Mouse (Mus musculus): ENCODE measurements around the gene Lyl1.

GRCm38 (mm10) chr8:84682257-84682656 lies 19.0 kb upstream of the Lyl1 start:
- TF ChIP-seq TCF12 (IDR thresholded peaks at IDR 0.05; ENCODE audit: insufficient read depth, poor library complexity, severe bottlenecking) = no peak
- TF ChIP-seq SRF (IDR thresholded peaks at IDR 0.05; ENCODE audit: control insufficient read depth, insufficient read length, low read depth) = no peak
- no peak for TF ChIP-seq POLR2A (IDR thresholded peaks at IDR 0.05; ENCODE audit: insufficient read length, low read depth)
- no peak for TF ChIP-seq MYOG (IDR thresholded peaks at IDR 0.05; ENCODE audit: control insufficient read depth in 1 of 3, insufficient read depth in 1 of 3, insufficient read length in 2 of 3, low read depth in 2 of 3)
- no peak for TF ChIP-seq E2F4 (IDR thresholded peaks at IDR 0.05; ENCODE audit: insufficient read depth)
- TF ChIP-seq CEBPB (IDR thresholded peaks at IDR 0.05; ENCODE audit: insufficient read depth, poor library complexity, severe bottlenecking) = no peak
- TF ChIP-seq MAX (IDR thresholded peaks at IDR 0.05; ENCODE audit: low read depth) = no peak
- no peak for TF ChIP-seq MYOD1 (IDR thresholded peaks at IDR 0.05; ENCODE audit: control insufficient read depth in 1 of 3, insufficient read length in 2 of 3, low read depth in 2 of 3)
- TF ChIP-seq USF1 (IDR thresholded peaks at IDR 0.05; ENCODE audit: low read depth) = no peak
- TF ChIP-seq REST (IDR thresholded peaks at IDR 0.05; ENCODE audit: insufficient read depth, insufficient read length) = no peak
- TF ChIP-seq POLR2AphosphoS2 (IDR thresholded peaks at IDR 0.05; ENCODE audit: insufficient read length, low read depth) = no peak
- TF ChIP-seq TCF3 (IDR thresholded peaks at IDR 0.05; ENCODE audit: insufficient read length, low read depth) = no peak

Measured in myocyte (in vitro differentiated cells).